Mouse (Mus musculus): Measurements from ENCODE around the gene 1700001P01Rik.

DNA sequence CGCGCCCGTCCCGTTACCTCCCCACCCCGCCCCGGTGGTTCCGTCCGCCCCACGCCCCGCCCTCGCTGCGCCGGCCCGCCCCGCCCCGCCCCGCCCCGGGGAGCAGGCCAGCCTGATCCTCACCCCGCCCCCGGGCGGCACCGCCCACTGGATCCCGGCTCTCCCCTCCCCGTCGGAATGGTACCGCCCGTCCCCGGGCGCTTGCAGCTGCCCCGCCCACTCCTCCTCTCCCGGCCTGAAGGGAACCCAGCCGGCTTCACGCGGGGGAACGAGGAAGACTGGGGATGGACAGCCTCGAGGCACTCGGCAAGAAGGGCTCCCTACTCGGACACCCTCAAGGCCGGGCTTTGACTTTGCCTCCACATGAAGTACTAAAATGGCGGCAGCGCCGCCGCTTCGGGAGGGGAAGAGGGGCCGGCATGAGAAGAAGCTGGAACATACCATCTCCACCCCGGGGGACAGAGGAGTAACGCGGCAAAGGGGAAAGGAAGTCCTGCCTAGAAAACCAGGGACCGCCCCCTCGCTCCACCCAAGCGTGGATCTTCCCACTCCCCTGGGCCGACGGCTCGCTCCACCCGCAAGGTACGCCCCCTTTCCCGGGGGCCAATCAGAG, 30.9 kb downstream of the 1700001P01Rik start:
- TF ChIP-seq CTCF (IDR thresholded peaks at IDR 0.05; ENCODE audit: borderline replicate concordance, extremely low read depth, insufficient read depth, insufficient read length): no peak
- no peak for TF ChIP-seq POLR2A (IDR thresholded peaks at IDR 0.05; ENCODE audit: borderline replicate concordance, extremely low read depth, insufficient read depth, insufficient read length, poor library complexity, severe bottlenecking)
